Mouse (Mus musculus) R1 (cell line): ENCODE results near the gene Hivep2.
A peak's percentile ranks its signal among the peaks of the same experiment; 100 is the strongest.

Experiments used
- DNase-seq: peaks from one replicate; pipeline ENCODE4 v3.0.0-alpha.2; 2018; ENCODE audit warnings: low read depth, low spot score

Gene Hivep2

DNA sequence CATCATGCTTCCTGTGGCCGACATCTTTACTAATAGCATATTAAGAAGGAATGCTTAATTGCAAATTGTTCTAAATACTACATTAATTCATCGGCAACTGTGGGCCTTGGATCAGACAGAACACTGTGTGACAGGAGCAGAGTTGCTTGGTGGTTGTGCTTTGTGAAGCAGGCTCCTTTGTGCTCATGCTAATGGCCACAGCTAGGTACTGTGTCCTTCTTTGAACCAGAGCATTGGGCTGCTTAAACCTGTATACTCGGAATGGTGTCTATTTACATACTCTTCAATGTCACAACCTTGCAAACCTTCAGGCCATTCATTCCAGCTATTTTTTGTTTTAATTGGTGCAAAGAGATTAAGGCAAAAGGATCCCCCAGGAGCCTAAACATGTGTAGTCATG is 115.9 kb downstream of the Hivep2 start:
- DNase-seq = peak; percentile 63

GRCm38 (mm10) chr10:14082275-14082674 is 116.4 kb downstream of the Hivep2 start:
- DNase-seq = no peak

DNA sequence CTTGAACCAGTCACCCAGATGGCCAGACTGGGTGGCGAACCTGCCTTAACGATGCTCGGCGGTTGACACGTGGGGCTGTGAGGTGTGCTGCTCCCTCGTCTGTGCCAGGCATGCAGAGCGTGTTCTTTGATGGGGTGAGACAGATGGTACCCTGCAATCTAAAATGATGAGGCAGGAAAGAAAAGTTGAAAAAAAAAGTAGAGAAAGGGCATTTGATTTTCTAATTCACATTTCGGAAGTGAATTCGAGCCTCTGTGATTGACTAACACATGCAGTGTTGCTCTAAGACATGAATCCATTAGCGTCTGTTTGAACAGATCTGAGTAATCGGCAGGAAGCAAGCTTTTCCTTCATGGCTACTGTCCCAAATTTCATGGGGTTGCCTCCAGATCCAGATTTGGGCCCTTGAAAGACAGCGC is 119.4 kb downstream of the Hivep2 start:
- DNase-seq = no peak

- DNase-seq = no peak
Observed at GRCm38 (mm10) chr10:14085882-14086515, 120.1 kb downstream of the Hivep2 start.

DNA sequence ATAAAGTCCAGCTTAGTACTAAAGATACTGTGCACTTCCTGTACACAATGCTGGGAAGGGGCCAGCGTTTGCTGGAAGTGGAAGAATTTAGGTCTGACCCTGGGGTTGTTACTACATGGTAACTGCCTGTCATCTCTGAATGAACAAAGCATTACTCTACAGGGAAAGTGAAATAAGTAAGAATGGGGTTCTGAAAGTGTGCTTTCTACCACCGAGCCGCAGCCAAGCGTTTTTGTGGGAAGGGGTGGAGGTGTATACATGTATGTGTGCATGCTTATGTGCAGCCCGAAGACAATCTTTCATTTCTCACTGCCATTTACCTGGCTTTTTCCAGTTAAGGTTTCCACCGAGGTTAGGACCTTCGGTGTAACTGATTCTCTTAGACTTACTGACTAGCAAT is 121.4 kb downstream of the Hivep2 start:
- DNase-seq = no peak

- DNase-seq = peak; percentile 41
Observed at GRCm38 (mm10) chr10:14089488-14089887, 123.6 kb downstream of the Hivep2 start.

DNA sequence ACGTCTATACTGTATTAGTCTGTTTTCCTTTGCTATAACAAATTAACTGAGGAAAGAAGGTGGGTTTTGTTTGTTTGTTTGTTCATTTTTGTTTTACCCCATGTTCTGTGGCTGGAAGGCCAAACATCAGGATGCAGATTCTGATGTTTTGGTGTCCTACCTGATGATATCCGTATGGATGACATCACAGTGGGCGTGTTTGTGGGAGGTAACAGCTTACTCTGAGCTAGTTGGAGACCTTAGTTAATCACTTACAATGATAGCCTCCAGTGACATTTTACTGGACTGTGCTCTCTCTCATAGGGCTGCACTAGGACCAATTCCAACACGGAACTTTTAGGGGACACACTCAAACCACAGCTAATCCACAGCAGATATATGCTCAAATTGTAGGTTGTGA is 128.2 kb downstream of the Hivep2 start:
- no peak for DNase-seq

DNA sequence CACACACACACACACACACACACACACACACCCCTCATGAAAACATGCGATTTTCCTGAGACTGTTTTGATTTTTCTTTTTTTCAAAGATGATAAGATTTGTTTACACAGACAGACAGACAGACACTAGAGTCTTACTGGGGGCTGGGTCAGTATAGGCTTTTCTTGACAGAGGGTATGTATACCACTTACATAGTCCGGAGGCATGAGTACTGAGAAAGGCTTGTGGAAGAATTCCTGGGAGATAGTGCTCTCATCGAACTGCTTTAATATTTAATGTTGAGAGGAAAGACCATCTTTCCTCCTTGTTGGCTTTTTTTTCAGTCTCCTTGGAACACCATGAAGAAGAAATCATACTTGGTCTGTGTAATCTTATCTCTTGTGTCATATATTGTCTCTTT is 130.2 kb downstream of the Hivep2 start:
- no peak for DNase-seq

DNA sequence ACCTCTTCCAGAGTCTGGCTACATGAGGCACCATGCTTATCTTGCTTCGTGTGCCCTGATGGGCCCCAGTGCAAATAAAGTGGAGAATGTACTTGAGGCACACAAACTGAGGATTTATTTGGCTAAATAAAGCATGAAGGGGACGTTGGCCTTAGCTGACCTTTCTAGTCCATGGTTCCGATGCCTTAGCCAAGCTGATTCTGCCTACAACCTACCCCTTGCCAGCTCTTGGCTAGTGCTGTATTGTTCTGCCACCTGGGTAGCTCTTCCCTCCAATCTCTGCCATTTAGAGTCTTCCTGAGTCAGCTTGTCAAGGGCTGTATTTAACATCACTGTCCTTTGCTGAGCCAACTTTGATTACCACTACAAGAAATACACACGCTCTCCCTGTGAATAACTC is 133.3 kb downstream of the Hivep2 start:
- DNase-seq = no peak

DNA sequence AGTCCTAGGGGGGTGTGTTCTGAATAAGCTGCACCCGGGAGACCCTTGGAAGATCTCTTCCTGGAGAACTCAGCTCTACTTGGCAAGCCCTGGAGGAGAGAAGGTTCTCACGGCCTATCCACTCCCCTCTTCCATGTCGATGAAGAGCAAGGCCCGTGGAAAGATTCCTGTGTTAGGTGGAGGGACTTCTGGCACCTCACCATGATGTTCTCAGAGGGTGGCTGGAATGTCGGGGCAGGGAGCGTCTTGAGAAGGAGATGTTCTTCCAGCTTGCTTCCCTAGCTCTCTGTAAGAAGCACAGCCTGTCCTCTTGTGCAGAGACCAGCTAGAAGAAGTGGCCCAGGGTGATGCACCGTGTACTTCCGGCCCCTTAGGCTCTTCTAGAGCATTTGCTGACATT is 134.2 kb downstream of the Hivep2 start:
- DNase-seq = no peak

DNA sequence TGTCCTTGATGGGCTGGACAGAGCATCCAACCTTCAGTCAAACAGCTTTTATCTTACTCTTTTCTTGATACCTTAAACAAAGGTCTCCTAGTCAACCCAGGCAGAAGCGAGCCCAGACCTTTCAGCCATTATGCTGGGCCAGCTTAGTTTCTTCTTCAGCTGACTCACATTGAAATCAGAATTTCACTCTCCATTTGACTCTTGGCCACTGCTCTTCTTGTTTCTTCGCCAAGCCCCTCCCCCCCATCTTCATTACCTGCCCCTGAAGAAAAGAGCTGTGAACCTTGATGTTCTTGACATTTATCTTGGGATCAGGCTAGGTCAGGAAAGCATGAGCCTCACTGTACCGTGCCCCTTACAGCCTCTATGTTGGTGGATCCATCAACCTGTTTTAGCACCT is 135.0 kb downstream of the Hivep2 start:
- DNase-seq = no peak

GRCm38 (mm10) chr10:14101966-14102365 is 136.1 kb downstream of the Hivep2 start:
- DNase-seq = no peak

DNA sequence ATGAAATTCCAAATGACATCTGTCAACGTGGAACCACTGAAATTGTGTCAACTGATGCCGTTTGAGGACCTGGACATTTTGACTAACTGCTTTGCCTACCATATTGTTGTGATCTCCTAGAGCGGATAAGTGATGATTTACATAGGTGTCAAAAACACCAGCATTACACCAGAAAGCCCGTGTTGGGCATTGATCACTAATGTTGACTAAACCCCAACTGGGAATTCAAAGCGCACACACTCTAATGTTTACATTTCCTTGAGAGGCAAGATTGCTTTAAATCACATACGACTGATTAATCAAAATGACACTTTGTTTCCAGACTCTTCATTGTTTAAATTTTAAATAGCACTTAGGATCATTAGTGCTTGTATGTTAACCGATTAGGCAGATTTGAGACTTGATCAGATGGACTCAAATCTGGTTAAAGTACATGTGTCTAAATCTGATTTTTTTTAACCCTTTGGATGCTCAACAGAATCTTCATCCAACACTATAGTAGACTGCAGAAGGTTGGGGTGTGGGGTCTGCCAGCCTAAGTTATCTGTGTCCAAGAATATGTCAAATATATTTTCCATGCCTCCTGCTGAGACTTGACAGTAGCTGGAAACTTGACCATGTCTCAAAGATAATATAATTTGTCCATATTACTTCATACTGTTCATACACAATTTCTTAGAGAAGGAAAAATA is 142.3 kb downstream of the Hivep2 start:
- no peak for DNase-seq

DNA sequence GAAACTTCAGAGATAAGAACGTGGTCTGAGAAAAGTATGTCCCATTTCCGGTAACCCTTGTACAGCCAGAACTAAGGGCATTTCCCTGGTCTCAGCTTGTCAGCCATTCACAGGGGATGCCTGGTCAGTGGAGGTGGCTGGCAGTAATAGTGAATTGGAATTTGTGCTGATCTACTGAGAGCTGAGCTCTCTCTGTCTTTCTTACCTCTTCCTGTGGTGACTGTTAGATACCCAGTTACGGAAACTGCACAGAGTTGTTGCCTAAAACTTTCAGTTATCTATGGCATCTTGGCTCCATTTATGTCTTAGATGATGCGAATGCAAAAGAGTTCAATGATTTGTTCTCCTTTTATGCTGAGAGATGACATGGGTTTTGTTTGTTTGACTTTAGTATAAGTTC is 150.0 kb downstream of the Hivep2 start:
- no peak for DNase-seq

DNA sequence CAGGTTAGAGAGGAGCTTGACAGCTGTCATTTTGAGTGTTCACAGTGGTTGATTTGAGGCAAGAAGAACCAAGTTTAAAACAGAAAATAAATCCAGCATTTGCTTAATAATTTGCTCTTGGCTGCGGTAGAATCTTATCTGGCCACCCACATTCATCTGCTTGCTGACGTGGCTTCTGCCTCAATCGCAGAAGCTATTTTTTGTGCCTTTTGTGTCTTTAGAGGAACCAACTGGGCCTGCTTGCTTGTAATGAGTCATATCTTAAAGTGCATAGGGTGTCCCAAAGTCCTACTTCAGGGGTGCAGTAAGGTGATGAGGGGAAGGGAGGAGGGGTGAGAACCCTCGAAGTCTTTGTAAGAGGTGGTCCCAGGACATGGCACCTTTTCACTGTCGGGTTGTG is 151.1 kb downstream of the Hivep2 start:
- no peak for DNase-seq

- no peak for DNase-seq
Observed at GRCm38 (mm10) chr10:14119201-14119600, 153.3 kb downstream of the Hivep2 start.

DNA sequence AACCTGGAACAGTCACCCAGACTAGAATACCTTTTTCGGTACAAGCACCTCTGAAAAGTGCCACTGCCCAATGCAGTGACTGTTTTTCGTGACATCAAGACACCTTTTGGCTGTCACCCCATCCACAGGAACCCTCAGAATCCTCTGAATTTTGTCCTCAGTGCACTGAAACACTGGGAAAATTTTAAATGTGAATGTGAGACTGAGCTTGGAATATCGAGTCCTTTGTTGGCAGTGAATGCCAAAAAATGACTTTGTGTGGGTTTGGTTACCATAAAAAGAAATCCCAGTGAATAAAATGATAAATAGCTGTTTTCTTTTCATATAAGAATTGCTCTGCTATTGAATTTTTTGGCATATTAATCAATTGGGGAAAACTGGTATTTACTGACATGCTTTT is 154.6 kb downstream of the Hivep2 start:
- DNase-seq = no peak

DNA sequence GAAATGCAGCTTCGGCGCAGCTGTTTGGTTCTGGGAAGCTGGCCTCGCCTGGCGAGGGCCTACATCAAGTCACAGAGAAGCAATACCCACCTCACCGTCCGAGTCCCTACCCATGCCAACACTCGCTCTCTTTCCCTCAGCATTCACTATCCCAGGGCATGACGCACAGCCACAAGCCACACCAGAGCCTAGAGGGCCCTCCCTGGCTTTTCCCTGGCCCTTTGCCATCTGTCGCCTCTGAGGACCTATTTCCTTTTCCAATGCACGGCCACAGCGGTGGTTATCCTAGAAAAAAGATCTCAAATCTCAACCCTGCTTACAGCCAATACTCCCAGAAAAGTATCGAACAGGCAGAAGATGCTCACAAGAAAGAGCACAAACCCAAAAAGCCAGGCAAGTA is 162.0 kb downstream of the Hivep2 start:
- no peak for DNase-seq

- peak; percentile 18 for DNase-seq
Observed at GRCm38 (mm10) chr10:14130270-14130669, 164.4 kb downstream of the Hivep2 start.

GRCm38 (mm10) chr10:14131307-14131706 is 165.4 kb downstream of the Hivep2 start:
- no peak for DNase-seq

- no peak for DNase-seq
Observed at GRCm38 (mm10) chr10:14132061-14132460, 166.2 kb downstream of the Hivep2 start.

- no peak for DNase-seq
Observed at GRCm38 (mm10) chr10:14132937-14133336, 167.1 kb downstream of the Hivep2 start.

GRCm38 (mm10) chr10:14138663-14139062 is 172.8 kb downstream of the Hivep2 start:
- no peak for DNase-seq

GRCm38 (mm10) chr10:14144840-14145239 is 179.0 kb downstream of the Hivep2 start:
- DNase-seq = no peak
